Mouse (Mus musculus) liver, postnatal 0 days (tissue): ENCODE measurements around the gene Ephx4. TPM values are rescaled to one million over a fixed set of nuclear protein-coding genes. Genes with fewer than 3 reads are reported as not detected.

Experiments used
- ATAC-seq: fragments of 200-750 bp; cut with Nextera tagmentation; 2 replicates; pipeline ENCODE4 v1.8.0; 2017; ENCODE audit warnings: mild to moderate bottlenecking, moderate library complexity
- DNase-seq: peaks from one replicate; pipeline ENCODE4 v3.0.0-alpha.2; 2016
- H3K27ac ChIP-seq: fragments of 300-500 bp; sonication (generic); 2 replicates; pipeline ENCODE4 v1.5.1; 2014; ENCODE audit warnings: antibody characterized with exemption, moderate library complexity, mild to moderate bottlenecking, low read depth
- H3K27me3 ChIP-seq: fragments of 300-500 bp; sonication (generic); 2 replicates; pipeline ENCODE4 v1.6.1; 2014; ENCODE audit warnings: low read length, control low read depth, mixed read lengths; ENCODE audit not compliant: insufficient read depth
- H3K36me3 ChIP-seq: fragments of 300-500 bp; sonication (generic); replicated peaks from 2 replicates; pipeline ENCODE4 v1.6.1; 2014; ENCODE audit warnings: mild to moderate bottlenecking, control low read depth, low read length, moderate library complexity, mixed read lengths; ENCODE audit not compliant: insufficient read depth
- H3K4me1 ChIP-seq: fragments of 300-500 bp; sonication (generic); 2 replicates; pipeline ENCODE4 v1.6.1; 2014; ENCODE audit warnings: antibody characterized with exemption, mild to moderate bottlenecking, control low read depth; ENCODE audit not compliant: insufficient read depth
- H3K4me2 ChIP-seq: fragments of 300-500 bp; sonication (generic); 2 replicates; pipeline ENCODE4 v1.6.1; 2014; ENCODE audit warnings: low read depth, mild to moderate bottlenecking, low read length, moderate library complexity, mixed read lengths
- H3K4me3 ChIP-seq: fragments of 300-500 bp; sonication (generic); 2 replicates; pipeline ENCODE4 v1.5.1; 2014; ENCODE audit warnings: low read depth, low read length
- H3K9ac ChIP-seq: fragments of 300-500 bp; sonication (generic); replicated peaks from 2 replicates; pipeline ENCODE4 v1.6.1; 2014; ENCODE audit warnings: mild to moderate bottlenecking, moderate library complexity
- H3K9me3 ChIP-seq: fragments of 300-500 bp; sonication (generic); 2 replicates; pipeline ENCODE4 v1.6.1; 2016; ENCODE audit warnings: mild to moderate bottlenecking, control low read depth, low read length, mixed read lengths
- CTCF ChIP-seq: sonication (generic); IDR thresholded peaks from 2 replicates; pipeline ENCODE4 v1.5.1; 2016; ENCODE audit warnings: antibody characterized with exemption, low read depth
- EP300 ChIP-seq: IDR thresholded peaks from 2 replicates; pipeline ENCODE4 v1.6.1; 2016; ENCODE audit warnings: antibody characterized with exemption, low read depth, mild to moderate bottlenecking
- WGBS: fragments of 180-500 bp; shearing (Covaris S2); extraction: QIAGEN DNeasy Blood & Tissue Kit; methylation state at CpG from one replicate; pipeline ENCODE4 v1.1.7; 2014; ENCODE audit not compliant: insufficient replicate concordance; 5-methylcytosine and 5-hydroxymethylcytosine counted together
- polyA plus RNA-seq: library from polyadenylated mRNA; unstranded; fragments of >200 nt; fragmentation: Nextera tagmentation; extraction: Ambion mirVana; gene quantifications from 2 replicates; pipeline ENCODE4 v1.2.1, GENCODE M21; 2015

The Ephx4 gene
- polyA plus RNA-seq, 1 experiment from 2014 or later: 0.28 TPM

DNA sequence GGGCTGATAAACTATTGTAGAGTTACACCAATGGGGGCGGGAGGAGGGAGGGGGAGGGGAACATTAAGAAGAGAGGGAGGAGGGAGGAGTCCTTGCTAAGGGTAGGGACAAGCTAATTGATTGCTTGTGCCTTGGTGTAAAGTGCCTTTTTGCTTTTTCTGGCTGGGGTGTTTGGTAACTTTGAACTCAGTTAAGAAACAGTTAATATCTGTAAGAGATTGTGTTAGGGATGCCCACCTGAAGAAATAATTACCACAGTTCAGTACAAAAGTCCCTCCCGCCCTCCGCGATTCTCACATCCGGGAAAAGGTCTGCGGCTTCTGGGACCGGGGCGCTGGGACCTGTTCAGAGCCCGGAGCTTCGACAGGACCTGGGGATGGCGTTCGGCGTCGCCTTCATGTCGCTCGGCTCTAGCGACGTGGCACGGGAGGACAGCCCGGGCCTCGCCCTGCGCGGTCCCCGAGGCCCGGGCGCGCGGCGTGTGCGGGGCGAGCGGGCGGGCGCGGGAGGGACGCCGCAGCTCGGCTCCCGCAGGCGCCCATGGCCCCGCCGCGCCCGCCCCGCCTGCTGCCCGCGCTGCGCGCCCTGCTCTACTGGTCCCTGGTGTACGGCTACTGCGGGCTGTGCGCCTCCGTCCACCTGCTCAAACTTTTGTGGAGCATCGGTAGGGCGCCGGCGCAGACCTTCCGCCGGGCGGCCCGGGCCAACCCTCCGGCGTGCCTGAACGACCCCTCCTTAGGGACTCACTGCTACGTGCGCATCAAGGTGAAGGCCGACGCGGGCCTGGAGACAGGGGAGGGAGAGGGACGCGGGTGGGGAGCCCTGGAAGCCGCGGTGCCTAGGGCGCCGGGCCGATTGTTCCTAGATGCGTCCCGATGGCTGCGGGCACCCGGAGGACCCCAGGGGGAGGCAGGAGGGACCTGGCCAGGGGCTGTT is 743 bp downstream of the Ephx4 start:
- H3K9ac ChIP-seq: peak overlapping the region; percentile 51; the same call in 1 of the 2 replicates
- WGBS: under 1% methylated on average over 63 of the region's 80 CpGs
- peaks cover 37% of the 10 kb centered on the region for H3K27me3 ChIP-seq
- H3K4me3 ChIP-seq: peak overlapping the region; percentile 46
- H3K27ac ChIP-seq: no peak overlapping the region
- H3K36me3 ChIP-seq: no peaks in the 10 kb centered on the region
- peak overlapping the region; percentile 76 for H3K4me2 ChIP-seq
- TF ChIP-seq EP300 (no peak), CTCF (no peak)
- no peaks in the 10 kb centered on the region; the same call in 1 of the 2 replicates for H3K4me1 ChIP-seq
- ATAC-seq: peak; percentile 44
- H3K9me3 ChIP-seq: no peaks in the 10 kb centered on the region
- peak; percentile 23 for DNase-seq

DNA sequence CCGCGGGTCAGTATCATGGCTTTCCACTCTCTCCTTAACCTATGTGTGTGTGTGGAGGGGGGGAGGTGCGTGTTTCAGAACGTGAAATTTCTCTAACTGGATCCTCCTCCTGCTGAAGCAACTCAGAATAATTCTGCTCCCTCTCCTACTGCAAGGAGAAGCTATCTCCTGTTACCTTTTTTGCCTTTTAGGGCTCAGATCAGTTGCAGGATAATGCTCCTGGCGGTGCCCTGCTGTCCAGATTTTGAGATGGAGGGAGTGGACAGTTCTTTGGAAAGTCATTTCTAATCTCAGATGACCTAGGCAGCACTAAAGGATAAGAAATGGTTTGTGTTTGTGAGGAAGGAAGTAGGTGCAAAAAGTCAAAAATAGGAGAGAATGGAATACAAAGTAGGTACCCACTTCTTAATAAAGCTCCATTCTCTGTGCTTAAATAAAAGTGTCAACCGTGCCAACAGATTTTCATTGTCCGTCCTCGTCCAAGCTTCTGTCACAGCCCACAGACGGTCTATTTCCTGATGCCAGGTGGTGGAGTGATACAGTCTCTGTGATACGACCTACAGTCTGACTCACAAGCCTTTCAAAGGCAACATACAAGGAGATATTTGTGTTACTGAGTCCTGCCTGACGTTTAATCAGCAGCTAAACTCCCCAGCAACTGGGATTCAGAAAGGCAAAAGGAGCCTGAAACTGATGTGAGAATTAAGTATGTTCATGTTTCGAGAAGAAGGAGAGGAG is 1.6 kb downstream of the Ephx4 start:
- no peaks in the 10 kb centered on the region for H3K36me3 ChIP-seq
- peaks cover 37% of the 10 kb centered on the region for H3K27me3 ChIP-seq
- H3K4me2 ChIP-seq: peak overlapping the region; percentile 76
- no peak overlapping the region for H3K9ac ChIP-seq
- no peaks in the 10 kb centered on the region; the same call in 1 of the 2 replicates for H3K4me1 ChIP-seq
- H3K27ac ChIP-seq: no peak overlapping the region
- 33% methylated on average over 12 of the region's 12 CpGs for WGBS
- no peak for DNase-seq
- H3K9me3 ChIP-seq: no peaks in the 10 kb centered on the region
- TF ChIP-seq EP300 (no peak), CTCF (no peak)
- no peak for ATAC-seq
- peak overlapping the region; percentile 46; the same call in 1 of the 2 replicates for H3K4me3 ChIP-seq

DNA sequence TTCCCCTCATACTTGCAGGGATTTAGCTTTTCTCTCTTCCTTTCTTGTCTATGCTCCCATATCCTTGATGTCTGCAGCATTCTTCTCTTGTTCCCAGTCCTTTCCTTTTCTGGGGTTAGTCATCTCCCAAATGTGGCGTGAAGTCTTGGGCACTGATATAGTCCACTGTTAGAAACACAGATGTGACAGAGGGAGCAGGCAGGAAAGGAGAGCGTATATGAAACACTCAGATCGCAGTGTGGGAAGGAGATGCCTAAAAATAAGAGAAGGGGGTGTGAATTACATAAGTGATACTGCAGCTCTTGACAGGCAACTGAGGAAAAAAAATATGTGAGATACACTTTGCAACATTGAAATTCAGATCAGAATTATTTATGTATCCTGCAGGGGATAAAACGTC is 2.8 kb downstream of the Ephx4 start:
- Histone ChIP-seq H3K4me2 (no peak overlapping the region), H3K27me3 (peaks cover 37% of the 10 kb centered on the region), H3K9me3 (no peaks in the 10 kb centered on the region), H3K36me3 (no peaks in the 10 kb centered on the region), H3K4me3 (no peak overlapping the region), H3K4me1 (no peaks in the 10 kb centered on the region; the same call in 1 of the 2 replicates), H3K9ac (no peak overlapping the region), H3K27ac (no peak overlapping the region)
- WGBS: 86% methylated on average over 4 of the region's 4 CpGs
- no peak for ATAC-seq
- TF ChIP-seq EP300: no peak
- no peak for TF ChIP-seq CTCF
- no peak for DNase-seq

DNA sequence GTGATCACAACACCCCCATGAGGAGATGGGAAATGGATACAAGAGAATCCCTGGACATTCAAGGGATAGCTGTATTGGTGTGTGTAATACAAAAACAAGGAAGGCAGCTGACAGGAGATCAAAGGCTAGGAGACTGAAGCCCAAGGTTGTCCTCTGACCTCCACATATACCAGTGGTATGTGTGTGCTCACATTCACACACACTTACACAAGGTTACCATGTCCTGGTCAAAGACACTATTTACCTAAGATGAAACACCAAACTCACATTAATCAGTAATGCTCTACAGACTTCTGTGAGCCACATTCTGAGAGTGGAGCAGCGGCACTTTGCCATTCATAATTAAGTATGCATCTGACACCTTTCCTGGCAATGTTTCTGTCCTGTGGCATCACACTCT is 7.8 kb downstream of the Ephx4 start:
- Histone ChIP-seq H3K9me3 (no peaks in the 10 kb centered on the region), H3K36me3 (no peaks in the 10 kb centered on the region), H3K27me3 (peaks cover 2% of the 10 kb centered on the region; the same call in 1 of the 2 replicates), H3K9ac (no peak overlapping the region), H3K4me3 (no peak overlapping the region), H3K4me1 (no peaks in the 10 kb centered on the region), H3K4me2 (no peak overlapping the region), H3K27ac (no peak overlapping the region)
- ATAC-seq (peak; percentile 94), DNase-seq (no peak)
- WGBS: 71% methylated on average over 1 of the region's 1 CpGs
- no peak for TF ChIP-seq EP300
- TF ChIP-seq CTCF: no peak

DNA sequence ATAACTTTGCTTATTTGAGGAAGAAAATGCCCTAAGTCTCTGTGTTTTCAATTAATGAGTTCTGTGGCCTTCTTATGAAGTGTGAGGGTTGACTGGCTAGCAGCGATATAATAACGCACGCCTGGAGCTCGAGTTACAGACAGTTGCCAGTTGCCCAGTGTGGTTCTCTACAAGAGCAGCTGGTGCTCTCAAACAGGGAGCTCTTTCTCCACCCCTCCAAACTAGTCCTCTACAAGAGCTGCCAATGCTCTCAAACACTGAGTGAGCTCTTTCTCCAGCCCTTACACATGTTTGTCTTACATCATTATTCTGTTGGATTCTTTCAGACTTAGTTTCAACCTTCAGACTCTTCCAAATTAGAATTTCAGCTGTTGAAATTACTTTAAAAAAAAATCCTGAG is 8.8 kb downstream of the Ephx4 start:
- Histone ChIP-seq H3K9me3 (no peaks in the 10 kb centered on the region), H3K36me3 (no peaks in the 10 kb centered on the region), H3K4me3 (no peak overlapping the region), H3K27ac (no peak overlapping the region), H3K4me1 (no peaks in the 10 kb centered on the region), H3K4me2 (no peak overlapping the region), H3K27me3 (no peaks in the 10 kb centered on the region), H3K9ac (no peak overlapping the region)
- TF ChIP-seq CTCF (no peak), EP300 (no peak)
- no peak for DNase-seq
- WGBS: 65% methylated on average over 4 of the region's 4 CpGs
- ATAC-seq: no peak

DNA sequence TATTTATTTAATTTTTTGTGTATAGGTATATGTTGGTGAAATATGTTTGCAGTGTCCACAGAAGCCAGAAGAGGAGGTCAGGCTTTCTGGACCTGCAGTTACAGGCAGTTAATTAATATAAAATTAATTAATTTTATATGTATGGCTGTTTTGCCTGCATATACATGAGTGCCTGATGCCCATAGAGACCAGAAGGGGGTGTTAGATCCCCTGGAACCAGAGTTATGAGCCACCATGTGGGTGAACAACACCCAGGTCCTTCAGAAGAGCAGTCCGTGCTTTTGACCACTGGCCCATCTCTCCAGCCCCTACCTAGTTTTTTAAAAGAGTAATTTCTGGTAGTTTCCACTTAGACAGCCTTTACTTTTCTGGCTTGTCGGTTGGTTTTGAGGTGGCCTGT is 9.7 kb downstream of the Ephx4 start:
- DNase-seq: no peak
- no peak overlapping the region for H3K27ac ChIP-seq
- H3K9ac ChIP-seq: no peak overlapping the region
- H3K9me3 ChIP-seq: no peaks in the 10 kb centered on the region
- H3K4me1 ChIP-seq: no peaks in the 10 kb centered on the region
- H3K4me2 ChIP-seq: no peak overlapping the region
- no peaks in the 10 kb centered on the region for H3K27me3 ChIP-seq
- H3K4me3 ChIP-seq: no peak overlapping the region
- ATAC-seq: no peak
- no peaks in the 10 kb centered on the region for H3K36me3 ChIP-seq
- WGBS: 66% methylated on average over 2 of the region's 2 CpGs
- TF ChIP-seq EP300 (no peak), CTCF (no peak)
